Mouse (Mus musculus) heart, postnatal 0 days (tissue): ENCODE measurements around the gene Ncoa5.

ENCODE experiments used
- CTCF ChIP-seq: IDR thresholded peaks from 2 replicates; pipeline ENCODE4 v1.5.1; 2016; ENCODE audit warnings: antibody characterized with exemption, control low read depth, low read depth
- EP300 ChIP-seq: IDR thresholded peaks from 2 replicates; pipeline ENCODE4 v1.6.1; 2016; ENCODE audit warnings: antibody characterized with exemption, low read depth

GRCm38 (mm10) chr2:165078605-165079004 is 43.9 kb upstream of the Ncoa5 start:
- TF ChIP-seq CTCF (peak; percentile 32), EP300 (no peak)
